ENCODE assay signal across 10 mouse cellular contexts in genomic region chr14:55886571-55887382, GRCm38 (mm10). TPM values are rescaled to one million over a fixed set of nuclear protein-coding genes. Genes with fewer than 3 reads are reported as not detected.
DNase-seq lines count a peak whose midpoint lies in the region; ATAC-seq and TF ChIP-seq lines count a peak whose summit lies in the region.
"Had no signal": no experiment of that assay in that cellular context is flagged by ENCODE, and none has a peak within 500 bp of the region (broad histone marks: within the 10 kb centered on the region; RNA-seq: fewer than 3 reads in every experiment).

No protein-coding gene starts in this region.

- no peak overlapping the region for H3K27ac ChIP-seq in left cerebral cortex, adult 2 months
- no peak overlapping the region for H3K27ac ChIP-seq in forebrain, postnatal 0 days (ENCODE audit: low read depth, low read length)
- H3K27ac ChIP-seq in midbrain, embryonic 13.5 days = no peak overlapping the region

- ATAC-seq in forebrain, postnatal 0 days = no peak
- ATAC-seq in midbrain, embryonic 13.5 days = no peak

- intact Hi-C loops in left cerebral cortex, adult 2 months (cut with DNase I) = loop anchor here (1.0 kb wide), 1 partner anchor 12 kb away; no protein-coding TSS in a partner anchor
- intact Hi-C loops in left cerebral cortex, postnatal 10 days (cut with DNase I) = no loop called here

- 85% methylated on average over 24 of the region's 24 CpGs for WGBS in forebrain, postnatal 0 days
- 85% methylated on average over 24 of the region's 24 CpGs for WGBS in midbrain, embryonic 13.5 days

- H3K4me1 ChIP-seq in forebrain, postnatal 0 days (ENCODE audit: insufficient read depth) = peaks cover 10% of the 10 kb centered on the region
- H3K4me1 ChIP-seq in midbrain, embryonic 13.5 days (replicated peaks) = peaks cover 27% of the 10 kb centered on the region

- no peaks in the 10 kb centered on the region for H3K9me3 ChIP-seq in forebrain, postnatal 0 days (ENCODE audit: low read length)
- no peaks in the 10 kb centered on the region for H3K9me3 ChIP-seq in midbrain, embryonic 13.5 days

- no peak overlapping the region for H3K4me2 ChIP-seq in forebrain, postnatal 0 days (ENCODE audit: low read depth)
- H3K4me2 ChIP-seq in midbrain, embryonic 13.5 days (replicated peaks) = peak overlapping the region; percentile 79; the same call in 1 of the 2 replicates

- no peaks in the 10 kb centered on the region for H3K27me3 ChIP-seq in forebrain, postnatal 0 days (ENCODE audit: insufficient read depth, low read length)
- H3K27me3 ChIP-seq in midbrain, embryonic 13.5 days = no peaks in the 10 kb centered on the region

- H3K9ac ChIP-seq in forebrain, postnatal 0 days = 0 out of 2 replicates have a peak overlapping the region, but pooled peaks have one; percentile 87
- peak overlapping the region; percentile 85; the same call in 1 of the 2 replicates for H3K9ac ChIP-seq in midbrain, embryonic 13.5 days (replicated peaks)

- peak; percentile 50 for DNase-seq in cerebellum, adult 8-10 months
- DNase-seq in cerebellum, postnatal 4 days (ENCODE audit: low spot score in 2 of 2) = no peak
- DNase-seq in left cerebral cortex, adult 2 months (ENCODE audit: extremely low spot score in 1 of 2, low spot score in 2 of 2) = no peak
- DNase-seq in left cerebral cortex, adult 8-10 months (ENCODE audit: low spot score in 2 of 2) = no peak
- DNase-seq in forebrain, postnatal 0 days = no peak
- DNase-seq in ovary, postnatal 14 days (ENCODE audit: low spot score) = no peak
- no peak for DNase-seq in left cerebral cortex, postnatal 10 days (ENCODE audit: extremely low spot score in 1 of 2, low spot score in 2 of 2)
- DNase-seq: adrenal gland, adult 8-10 months; layer of hippocampus, postnatal 36 days had no signal

- TF ChIP-seq CTCF in left cerebral cortex, adult 2 months (IDR thresholded peaks at IDR 0.05) = no peak
- TF ChIP-seq CTCF in forebrain, postnatal 0 days (IDR thresholded peaks at IDR 0.05; ENCODE audit: low read depth) = no peak

- H3K36me3 ChIP-seq in forebrain, postnatal 0 days (ENCODE audit: insufficient read depth) = peaks cover 33% of the 10 kb centered on the region
- H3K36me3 ChIP-seq in midbrain, embryonic 13.5 days = peaks cover 47% of the 10 kb centered on the region

- peak overlapping the region; percentile 91; the same call in 1 of the 2 replicates for H3K4me3 ChIP-seq in left cerebral cortex, adult 2 months
- H3K4me3 ChIP-seq in forebrain, postnatal 0 days (ENCODE audit: low read depth, low read length) = no peak overlapping the region
- H3K4me3 ChIP-seq in midbrain, embryonic 13.5 days (replicated peaks) = no peak overlapping the region

RNA-seq across cellular contexts. Expression of gene Khnyn, which starts 2.0 kb away (rescaled TPM):
- total RNA-seq in left cerebral cortex, adult 2 months (2021) = 10 to 100 TPM; 11.9 to 12.0 TPM
- 10 to 100 TPM; 12.7 to 15.8 (median 13.0) TPM for total RNA-seq in left cerebral cortex, adult 8-10 months (2022)
- total RNA-seq in forebrain, postnatal 0 days (2014; rRNA removed) = 13.6 and 20.0 TPM in 2 replicates
- 3.2 and 5.3 TPM in 2 replicates for polyA plus RNA-seq in forebrain, postnatal 0 days (2015; fragmentation: Nextera tagmentation; extraction: Ambion mirVana)
- 10.1 and 11.1 TPM in 2 replicates for polyA plus RNA-seq in midbrain, embryonic 13.5 days (2015; fragmentation: Nextera tagmentation; extraction: Ambion mirVana)
- 10 to 100 TPM in 1 of 2 experiments, 1 to 10 TPM in 1; 9.8 to 11.3 TPM for total RNA-seq in left cerebral cortex, postnatal 10 days (2021)

RNA-seq across cellular contexts. Expression of gene Cbln3, which starts 2.6 kb away (rescaled TPM):
- total RNA-seq in left cerebral cortex, adult 2 months (2021) = under 1 TPM; 0.20 to 0.26 TPM
- under 1 TPM; 0.09 to 0.52 (median 0.23) TPM for total RNA-seq in left cerebral cortex, adult 8-10 months (2022)
- 0.29 and 0.46 TPM in 2 replicates for total RNA-seq in forebrain, postnatal 0 days (2014; rRNA removed)
- polyA plus RNA-seq in forebrain, postnatal 0 days (2015; fragmentation: Nextera tagmentation; extraction: Ambion mirVana) = 0.24 and 0.33 TPM in 2 replicates
- polyA plus RNA-seq in midbrain, embryonic 13.5 days (2015; fragmentation: Nextera tagmentation; extraction: Ambion mirVana) = 0.23 and 0.26 TPM in 2 replicates
- under 1 TPM; 0.28 to 0.65 TPM for total RNA-seq in left cerebral cortex, postnatal 10 days (2021)

RNA-seq across cellular contexts. Expression of gene Sdr39u1, which starts 13.3 kb away (rescaled TPM):
- 10 to 100 TPM; 91.3 to 96.9 TPM for total RNA-seq in left cerebral cortex, adult 2 months (2021)
- total RNA-seq in left cerebral cortex, adult 8-10 months (2022) = 100 to 1,000 TPM; 101 to 123 (median 111) TPM
- 96.2 and 103 TPM in 2 replicates for total RNA-seq in forebrain, postnatal 0 days (2014; rRNA removed)
- 131 and 132 TPM in 2 replicates for polyA plus RNA-seq in forebrain, postnatal 0 days (2015; fragmentation: Nextera tagmentation; extraction: Ambion mirVana)
- polyA plus RNA-seq in midbrain, embryonic 13.5 days (2015; fragmentation: Nextera tagmentation; extraction: Ambion mirVana) = 89.4 and 92.5 TPM in 2 replicates
- 10 to 100 TPM; 90.4 to 96.1 TPM for total RNA-seq in left cerebral cortex, postnatal 10 days (2021)

RNA-seq across cellular contexts. Expression of gene Nynrin, which starts 33.0 kb away (rescaled TPM):
- 1 to 10 TPM; 6.4 to 8.4 TPM for total RNA-seq in left cerebral cortex, adult 2 months (2021)
- total RNA-seq in left cerebral cortex, adult 8-10 months (2022) = 10 to 100 TPM in 2 of 4 experiments, 1 to 10 TPM in 2; 7.3 to 13.3 (median 11.3) TPM
- 24.2 and 28.5 TPM in 2 replicates for total RNA-seq in forebrain, postnatal 0 days (2014; rRNA removed)
- polyA plus RNA-seq in forebrain, postnatal 0 days (2015; fragmentation: Nextera tagmentation; extraction: Ambion mirVana) = 4.4 and 5.5 TPM in 2 replicates
- 13.4 and 13.5 TPM in 2 replicates for polyA plus RNA-seq in midbrain, embryonic 13.5 days (2015; fragmentation: Nextera tagmentation; extraction: Ambion mirVana)
- total RNA-seq in left cerebral cortex, postnatal 10 days (2021) = 10 to 100 TPM; 12.3 to 13.1 TPM

RNA-seq across cellular contexts. Expression of gene Cma1, which starts 57.7 kb away (rescaled TPM):
- not detected for total RNA-seq in left cerebral cortex, adult 2 months (2021)
- total RNA-seq in left cerebral cortex, adult 8-10 months (2022) = not detected
- 0.76 and 2.6 TPM in 2 replicates for total RNA-seq in forebrain, postnatal 0 days (2014; rRNA removed)
- polyA plus RNA-seq in forebrain, postnatal 0 days (2015; fragmentation: Nextera tagmentation; extraction: Ambion mirVana) = 3.7 and 4.4 TPM in 2 replicates
- polyA plus RNA-seq in midbrain, embryonic 13.5 days (2015; fragmentation: Nextera tagmentation; extraction: Ambion mirVana) = not detected in 2 replicates
- total RNA-seq in left cerebral cortex, postnatal 10 days (2021) = under 1 TPM in 1 of 2 experiments, not detected in 1; 0.43 TPM
